Mouse (Mus musculus): ENCODE measurements around the gene Clpx. TPM values are rescaled to one million over a fixed set of nuclear protein-coding genes. Genes with fewer than 3 reads are reported as not detected.

Gene Clpx
- polyA plus RNA-seq, 1 experiment from 2014 or later, result 53.9 TPM

GRCm38 (mm10) chr9:65353251-65353650 is 59.2 kb downstream of the Clpx start:
- 82% methylated on average over 5 of the region's 5 CpGs for whole genome bisulfite sequencing
- no peak for ATAC-seq (ENCODE audit: insufficient read depth, low FRiP score)
- H3K4me1 ChIP-seq (ENCODE audit: control insufficient read depth, insufficient read depth, low read length), result no peaks in the 10 kb centered on the region
- H3K9me3 ChIP-seq (replicated peaks; ENCODE audit: control insufficient read depth, low read length), result no peaks in the 10 kb centered on the region
- H3K36me3 ChIP-seq (ENCODE audit: control insufficient read depth, insufficient read depth, low read length), result peaks cover 13% of the 10 kb centered on the region; the same call in 1 of the 2 replicates
- H3K27me3 ChIP-seq (ENCODE audit: control insufficient read depth, insufficient read depth, low read length), result no peaks in the 10 kb centered on the region
- H3K4me2 ChIP-seq (ENCODE audit: low read depth, low read length), result no peak overlapping the region
- H3K27ac ChIP-seq (ENCODE audit: low read length), result no peak overlapping the region
- H3K4me3 ChIP-seq (replicated peaks; ENCODE audit: low read length), result no peak overlapping the region
- no peak overlapping the region for H3K9ac ChIP-seq (ENCODE audit: low read length)

- H3K4me3 ChIP-seq (replicated peaks; ENCODE audit: low read length), result no peak overlapping the region
- no peak overlapping the region for H3K27ac ChIP-seq (ENCODE audit: low read length)
- H3K4me2 ChIP-seq (ENCODE audit: low read depth, low read length), result no peak overlapping the region
- H3K4me1 ChIP-seq (ENCODE audit: control insufficient read depth, insufficient read depth, low read length), result no peaks in the 10 kb centered on the region
- no peak overlapping the region for H3K9ac ChIP-seq (ENCODE audit: low read length)
- ATAC-seq (ENCODE audit: insufficient read depth, low FRiP score), result no peak
- 84% methylated on average over 7 of the region's 7 CpGs for WGBS
- no peaks in the 10 kb centered on the region for H3K9me3 ChIP-seq (replicated peaks; ENCODE audit: control insufficient read depth, low read length)
- no peaks in the 10 kb centered on the region for H3K27me3 ChIP-seq (ENCODE audit: control insufficient read depth, insufficient read depth, low read length)
- peaks cover 28% of the 10 kb centered on the region for H3K36me3 ChIP-seq (ENCODE audit: control insufficient read depth, insufficient read depth, low read length)
Measured at GRCm38 (mm10) chr9:65356561-65356960, 62.5 kb downstream of the Clpx start.

- no peak for ATAC-seq (ENCODE audit: insufficient read depth, low FRiP score)
- no peaks in the 10 kb centered on the region for H3K9me3 ChIP-seq (replicated peaks; ENCODE audit: control insufficient read depth, low read length)
- no peak overlapping the region for H3K4me3 ChIP-seq (replicated peaks; ENCODE audit: low read length)
- H3K27ac ChIP-seq (ENCODE audit: low read length), result no peak overlapping the region
- 90% methylated on average over 2 of the region's 2 CpGs for WGBS
- peaks cover 28% of the 10 kb centered on the region for H3K36me3 ChIP-seq (ENCODE audit: control insufficient read depth, insufficient read depth, low read length)
- H3K4me1 ChIP-seq (ENCODE audit: control insufficient read depth, insufficient read depth, low read length), result no peaks in the 10 kb centered on the region
- H3K4me2 ChIP-seq (ENCODE audit: low read depth, low read length), result no peak overlapping the region
- H3K27me3 ChIP-seq (ENCODE audit: control insufficient read depth, insufficient read depth, low read length), result no peaks in the 10 kb centered on the region
- H3K9ac ChIP-seq (ENCODE audit: low read length), result no peak overlapping the region
Measured at GRCm38 (mm10) chr9:65356971-65357370, 62.9 kb downstream of the Clpx start.

GRCm38 (mm10) chr9:65358956-65359480 is 65.0 kb downstream of the Clpx start:
- no peak for ATAC-seq (ENCODE audit: insufficient read depth, low FRiP score)
- H3K4me2 ChIP-seq (ENCODE audit: low read depth, low read length), result no peak overlapping the region
- H3K27me3 ChIP-seq (ENCODE audit: control insufficient read depth, insufficient read depth, low read length), result no peaks in the 10 kb centered on the region
- no peak overlapping the region for H3K9ac ChIP-seq (ENCODE audit: low read length)
- WGBS, result 82% methylated on average over 1 of the region's 1 CpGs
- H3K4me1 ChIP-seq (ENCODE audit: control insufficient read depth, insufficient read depth, low read length), result no peaks in the 10 kb centered on the region
- peaks cover 28% of the 10 kb centered on the region for H3K36me3 ChIP-seq (ENCODE audit: control insufficient read depth, insufficient read depth, low read length)
- H3K9me3 ChIP-seq (replicated peaks; ENCODE audit: control insufficient read depth, low read length), result no peaks in the 10 kb centered on the region
- no peak overlapping the region for H3K4me3 ChIP-seq (replicated peaks; ENCODE audit: low read length)
- no peak overlapping the region for H3K27ac ChIP-seq (ENCODE audit: low read length)

- Histone ChIP-seq H3K4me3 (replicated peaks; ENCODE audit: low read length) (no peak within 1 kb of the TSS), H3K9ac (ENCODE audit: low read length) (no peak within 1 kb of the TSS), H3K9me3 (replicated peaks; ENCODE audit: control insufficient read depth, low read length) (no peaks in the 10 kb centered on the region), H3K36me3 (ENCODE audit: control insufficient read depth, insufficient read depth, low read length) (peaks cover 26% of the 10 kb centered on the region), H3K27ac (ENCODE audit: low read length) (no peak within 1 kb of the TSS), H3K27me3 (ENCODE audit: control insufficient read depth, insufficient read depth, low read length) (no peaks in the 10 kb centered on the region), H3K4me2 (ENCODE audit: low read depth, low read length) (no peak within 1 kb of the TSS), H3K4me1 (ENCODE audit: control insufficient read depth, insufficient read depth, low read length) (no peaks in the 10 kb centered on the region)
- 63% methylated on average over 16 of the region's 16 CpGs for WGBS
- ATAC-seq (ENCODE audit: insufficient read depth, low FRiP score), result no peak
Measured at GRCm38 (mm10) chr9:65360641-65361448, 66.8 kb downstream of the Clpx start, which contains the start of gene Ubap1l. Gene Ubap1l (plus strand): TSS chr9:65361041.

GRCm38 (mm10) chr9:65363684-65364083 is 69.6 kb downstream of the Clpx start:
- WGBS, result 39% methylated on average over 9 of the region's 9 CpGs

GRCm38 (mm10) chr9:65365721-65366120 is 71.7 kb downstream of the Clpx start:
- 79% methylated on average over 7 of the region's 7 CpGs for WGBS
- H3K9me3 ChIP-seq (replicated peaks; ENCODE audit: control insufficient read depth, low read length), result no peaks in the 10 kb centered on the region
- no peaks in the 10 kb centered on the region for H3K36me3 ChIP-seq (ENCODE audit: control insufficient read depth, insufficient read depth, low read length)
- H3K4me1 ChIP-seq (ENCODE audit: control insufficient read depth, insufficient read depth, low read length), result no peaks in the 10 kb centered on the region
- no peak overlapping the region for H3K4me2 ChIP-seq (ENCODE audit: low read depth, low read length)
- no peak overlapping the region for H3K27ac ChIP-seq (ENCODE audit: low read length)
- no peak overlapping the region for H3K9ac ChIP-seq (ENCODE audit: low read length)
- ATAC-seq (ENCODE audit: insufficient read depth, low FRiP score), result no peak
- H3K4me3 ChIP-seq (replicated peaks; ENCODE audit: low read length), result no peak overlapping the region
- H3K27me3 ChIP-seq (ENCODE audit: control insufficient read depth, insufficient read depth, low read length), result no peaks in the 10 kb centered on the region

More at GRCm38 (mm10) chr9:65363684-65364083, 69.6 kb downstream of the Clpx start:
- Histone ChIP-seq H3K36me3 (ENCODE audit: control insufficient read depth, insufficient read depth, low read length) (peaks cover 12% of the 10 kb centered on the region), H3K27ac (ENCODE audit: low read length) (no peak overlapping the region), H3K9me3 (replicated peaks; ENCODE audit: control insufficient read depth, low read length) (no peaks in the 10 kb centered on the region), H3K4me2 (ENCODE audit: low read depth, low read length) (no peak overlapping the region), H3K27me3 (ENCODE audit: control insufficient read depth, insufficient read depth, low read length) (no peaks in the 10 kb centered on the region), H3K4me3 (replicated peaks; ENCODE audit: low read length) (no peak overlapping the region), H3K9ac (ENCODE audit: low read length) (no peak overlapping the region), H3K4me1 (ENCODE audit: control insufficient read depth, insufficient read depth, low read length) (no peaks in the 10 kb centered on the region)
- no peak for ATAC-seq (ENCODE audit: insufficient read depth, low FRiP score)

GRCm38 (mm10) chr9:65371756-65372155 is 77.7 kb downstream of the Clpx start:
- 77% methylated on average over 24 of the region's 24 CpGs for WGBS
- Histone ChIP-seq H3K36me3 (ENCODE audit: control insufficient read depth, insufficient read depth, low read length) (no peaks in the 10 kb centered on the region), H3K9me3 (replicated peaks; ENCODE audit: control insufficient read depth, low read length) (no peaks in the 10 kb centered on the region), H3K27me3 (ENCODE audit: control insufficient read depth, insufficient read depth, low read length) (no peaks in the 10 kb centered on the region), H3K9ac (ENCODE audit: low read length) (no peak overlapping the region), H3K4me3 (replicated peaks; ENCODE audit: low read length) (no peak overlapping the region), H3K27ac (ENCODE audit: low read length) (no peak overlapping the region), H3K4me1 (ENCODE audit: control insufficient read depth, insufficient read depth, low read length) (no peaks in the 10 kb centered on the region), H3K4me2 (ENCODE audit: low read depth, low read length) (no peak overlapping the region)
- ATAC-seq (ENCODE audit: insufficient read depth, low FRiP score), result no peak

- Histone ChIP-seq H3K27ac (ENCODE audit: low read length) (no peak overlapping the region), H3K4me2 (ENCODE audit: low read depth, low read length) (no peak overlapping the region), H3K9me3 (replicated peaks; ENCODE audit: control insufficient read depth, low read length) (no peaks in the 10 kb centered on the region), H3K4me3 (replicated peaks; ENCODE audit: low read length) (no peak overlapping the region), H3K27me3 (ENCODE audit: control insufficient read depth, insufficient read depth, low read length) (no peaks in the 10 kb centered on the region), H3K4me1 (ENCODE audit: control insufficient read depth, insufficient read depth, low read length) (no peaks in the 10 kb centered on the region), H3K36me3 (ENCODE audit: control insufficient read depth, insufficient read depth, low read length) (no peaks in the 10 kb centered on the region), H3K9ac (ENCODE audit: low read length) (no peak overlapping the region)
- 69% methylated on average over 4 of the region's 4 CpGs for WGBS
- ATAC-seq (ENCODE audit: insufficient read depth, low FRiP score), result no peak
Measured at GRCm38 (mm10) chr9:65372449-65372848, 78.4 kb downstream of the Clpx start.
